Mouse (Mus musculus): ENCODE results near the gene Olfr1156.

The Olfr1156 gene

DNA sequence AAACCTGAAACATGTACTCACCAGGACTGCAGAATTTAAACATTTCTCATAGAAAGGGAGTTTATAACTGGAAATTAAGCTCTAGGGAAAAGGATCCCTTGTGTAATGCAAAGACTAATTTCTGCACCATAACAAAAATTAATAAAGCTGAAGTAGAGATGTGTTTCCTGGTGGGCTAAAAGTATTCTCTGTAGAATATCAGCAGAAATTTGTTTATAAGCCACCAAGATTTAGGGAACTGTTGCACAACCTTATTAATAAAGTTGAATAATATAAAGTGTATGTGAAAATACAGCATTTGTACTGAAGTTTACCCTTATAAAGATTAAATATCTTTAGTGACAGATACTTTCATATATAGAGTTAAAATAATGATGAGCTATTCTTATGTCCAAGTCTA lies at the start of gene Olfr1156:
Olfr1156 (minus strand) TSS at position 101 of the 400 bp plus-strand sequence.
- no peak for DNase-seq (ENCODE audit: low read depth, low spot score)

DNA sequence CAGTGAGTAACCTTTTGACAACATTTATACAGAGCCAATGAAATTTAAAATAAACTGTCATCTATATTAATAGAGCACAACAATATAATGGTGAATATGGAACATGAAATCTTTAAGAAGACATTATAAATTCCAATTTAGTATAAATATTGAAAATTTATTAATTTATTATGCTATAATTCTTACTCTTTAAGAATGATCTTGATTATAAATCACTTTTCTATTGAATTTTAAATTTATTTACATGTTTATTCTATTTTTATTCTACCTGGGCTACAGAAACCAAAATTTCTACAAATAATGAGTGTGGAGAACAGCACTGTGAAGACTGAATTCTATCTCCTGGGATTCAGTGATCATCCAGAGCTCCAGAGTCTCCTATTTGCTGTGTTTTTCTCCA lies 36.9 kb upstream of the Olfr1156 start, which contains the start of gene Olfr1158:
Olfr1158 (plus strand) TSS at position 301 of the 400 bp plus-strand sequence.
- DNase-seq (ENCODE audit: low read depth, low spot score): no peak

DNA sequence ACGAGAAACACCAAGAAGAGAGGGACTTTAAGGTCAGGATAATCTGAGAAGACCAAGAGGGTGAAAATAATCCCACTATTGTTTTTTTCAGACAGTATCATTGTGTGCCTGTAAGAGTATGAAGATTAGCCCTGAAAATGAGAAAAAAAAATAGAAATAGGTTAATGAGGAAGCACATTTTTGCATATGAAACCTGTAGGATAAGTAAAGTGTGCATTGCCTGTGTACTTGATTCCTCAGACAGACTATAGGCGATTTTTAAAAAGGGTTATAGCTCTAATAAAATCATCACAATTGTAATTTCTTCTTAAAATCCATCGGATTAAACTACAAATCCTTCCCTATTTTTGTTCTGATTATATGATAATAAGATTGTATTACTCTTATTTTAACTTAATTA lies 21.7 kb upstream of the Olfr1156 start, which contains the start of gene Olfr74:
Olfr74 (minus strand) TSS at position 101 of the 400 bp plus-strand sequence.
- no peak for DNase-seq (ENCODE audit: low read depth, low spot score)

DNA sequence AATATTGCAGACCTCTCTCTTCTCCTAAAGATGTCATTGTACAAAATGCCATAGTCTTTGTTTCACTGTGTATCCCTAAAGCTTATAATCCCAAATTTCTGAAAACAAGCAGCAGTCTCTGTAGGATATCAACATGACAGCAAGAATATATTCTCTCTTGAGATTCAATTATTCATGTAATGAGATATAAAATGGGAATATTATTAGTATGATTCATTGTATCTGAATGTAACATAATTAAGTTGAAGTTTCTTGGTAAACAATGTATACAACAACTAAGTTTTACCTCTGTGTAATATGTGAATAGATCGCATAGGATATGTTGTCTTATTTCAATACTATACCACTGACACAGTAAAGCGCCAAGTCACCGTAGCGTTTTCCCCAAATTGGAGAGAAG lies 15.3 kb upstream of the Olfr1156 start, which contains the start of gene Olfr1157:
Olfr1157 (minus strand) TSS at position 101 of the 400 bp plus-strand sequence.
- no peak for DNase-seq (ENCODE audit: low read depth, low spot score)

DNA sequence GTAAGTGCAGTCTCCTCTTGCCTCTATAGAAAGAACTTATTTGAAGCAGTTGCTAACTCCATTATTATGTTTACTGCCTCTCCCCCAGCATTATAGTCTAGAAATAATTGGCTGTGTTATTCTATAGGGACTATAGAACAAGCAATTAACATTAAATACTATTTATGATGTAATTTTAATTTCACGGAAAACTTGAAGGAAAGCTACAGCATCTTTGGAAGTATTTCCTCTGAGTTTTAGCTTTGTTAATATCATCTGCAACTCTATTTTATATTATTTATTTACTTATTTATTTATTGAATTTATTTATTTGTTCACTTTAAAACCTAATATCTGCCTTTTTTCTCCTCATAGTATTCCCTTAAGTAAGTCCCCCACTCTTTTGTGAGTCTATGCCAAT lies 7.9 kb downstream of the Olfr1156 start, which contains the start of gene Olfr1155:
Olfr1155 (minus strand) TSS at position 101 of the 400 bp plus-strand sequence.
- no peak for DNase-seq (ENCODE audit: low read depth, low spot score)

DNA sequence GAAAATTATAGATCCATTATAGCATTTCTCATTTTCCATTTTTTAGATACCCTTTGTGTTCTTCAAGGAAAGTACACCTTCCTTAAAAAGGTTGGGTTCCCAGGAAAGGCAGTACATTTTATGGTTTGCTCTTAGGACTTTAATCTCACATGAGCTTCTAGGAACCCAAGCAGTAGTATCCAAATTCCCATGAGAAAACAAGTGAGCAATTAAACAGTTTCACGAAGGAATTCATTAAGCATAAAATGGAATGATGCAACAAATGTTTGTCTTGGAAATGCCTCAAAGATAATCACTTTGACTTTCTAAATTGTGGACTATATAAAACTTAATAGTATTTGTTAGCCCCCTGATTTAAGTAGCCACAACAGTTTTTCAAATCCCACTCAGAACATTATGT lies 47.8 kb downstream of the Olfr1156 start, which contains the start of gene Olfr1154:
Olfr1154 (minus strand) TSS at position 101 of the 400 bp plus-strand sequence.
- DNase-seq (ENCODE audit: low read depth, low spot score): no peak
